Mouse (Mus musculus): ENCODE results near the gene Glo1.
"Not testable (repeated sequence)": the region's sequence is repeated elsewhere in the genome, so short reads cannot be mapped to it uniquely, and the experiment has no call there.

Glo1 gene

DNA sequence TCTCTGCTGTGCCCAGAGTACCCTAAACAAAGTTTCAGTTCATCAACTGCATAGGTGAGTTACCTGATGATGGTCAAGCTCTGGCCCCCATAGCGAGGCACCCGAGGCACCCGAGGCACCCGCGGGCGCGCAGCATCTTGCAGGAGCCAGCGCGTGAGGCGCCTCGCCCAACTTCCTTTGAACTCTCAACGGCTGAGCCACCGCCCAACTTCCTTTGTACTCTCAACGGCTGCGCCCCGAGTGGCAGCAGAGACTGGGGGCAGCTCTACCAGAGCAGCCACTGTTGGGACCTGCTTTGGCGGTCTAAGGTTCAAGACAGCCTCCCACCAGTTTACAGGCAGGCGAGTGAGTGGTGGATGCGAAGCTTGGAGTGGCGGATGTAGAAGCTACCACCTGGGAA, at the start of gene Glo1:
Gene Glo1 (minus strand): TSS at position 153 of the 400 bp plus-strand sequence.
- DNase-seq (ENCODE audit: low read depth, low spot score), result not testable (repeated sequence)

DNA sequence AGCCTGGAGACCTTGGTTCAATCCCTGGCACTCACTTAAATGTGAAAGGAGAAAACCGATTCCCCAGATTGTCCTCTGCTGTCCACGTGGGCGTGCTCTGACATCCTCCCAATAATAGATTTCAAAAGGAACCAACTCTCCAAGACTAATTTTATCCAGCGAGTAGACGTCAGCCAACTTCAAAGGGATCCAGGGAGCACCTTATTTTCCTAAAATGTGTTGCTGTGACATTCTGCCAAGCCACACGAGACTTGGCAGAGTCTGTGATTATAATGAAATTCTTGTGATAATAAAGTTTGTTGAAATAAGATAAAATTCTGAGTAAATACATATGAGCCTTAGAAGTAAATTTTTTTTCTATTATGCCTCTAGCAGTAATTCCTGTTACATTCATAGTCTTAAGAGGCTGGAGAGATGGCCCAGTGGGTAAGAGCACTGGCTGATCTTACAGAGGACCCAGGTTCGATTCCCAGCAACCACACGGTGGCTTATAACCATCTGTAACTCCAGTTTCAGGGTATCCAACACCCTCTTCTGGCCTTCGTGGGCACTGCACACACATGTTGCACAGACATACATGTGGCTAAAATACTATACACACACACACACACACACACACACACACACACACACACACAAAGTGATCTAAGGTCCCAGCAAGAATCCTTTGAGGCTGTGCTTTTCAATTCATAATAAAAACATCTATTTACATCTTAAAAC, 48.5 kb upstream of the Glo1 start:
- no peak for DNase-seq (ENCODE audit: low read depth, low spot score)

DNA sequence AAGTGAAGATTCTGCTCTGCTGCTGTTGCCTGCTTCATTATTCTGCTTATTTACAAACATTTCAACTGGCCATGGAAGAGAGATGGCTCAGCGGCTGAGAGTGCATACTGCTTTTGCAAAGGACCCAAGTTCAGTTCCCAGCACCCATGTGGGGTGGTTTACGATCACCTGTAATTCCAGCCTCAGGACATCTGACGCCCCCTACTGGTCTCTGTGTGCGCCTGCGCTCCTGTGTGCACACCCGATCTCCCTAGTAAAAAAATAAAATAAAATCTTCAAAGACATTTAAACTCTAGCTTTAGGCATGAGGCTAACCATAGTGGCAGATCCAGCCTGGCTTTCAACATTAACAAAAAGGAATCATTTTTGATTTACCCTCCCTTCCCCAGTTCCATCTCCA, 46.4 kb upstream of the Glo1 start:
- no peak for DNase-seq (ENCODE audit: low read depth, low spot score)

DNA sequence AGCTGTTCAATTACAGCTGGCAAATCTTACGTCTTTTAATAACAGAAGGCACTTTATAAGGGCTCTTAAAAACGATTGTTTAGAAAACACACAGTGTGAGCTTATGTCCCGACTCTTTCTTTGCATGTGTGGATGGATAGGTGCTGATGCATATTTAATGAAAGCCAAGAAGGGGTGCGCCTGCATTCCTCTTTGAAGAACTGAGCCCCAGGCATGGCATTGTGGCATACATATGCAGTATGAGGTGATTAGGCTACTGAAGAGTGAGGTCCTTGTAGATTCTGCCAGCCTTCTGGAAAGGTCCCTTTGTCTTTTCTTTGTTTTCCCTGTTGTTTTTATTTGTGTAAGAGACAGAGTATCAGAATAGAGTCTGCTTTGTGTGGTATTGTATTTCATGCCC, 45.9 kb upstream of the Glo1 start:
- no peak for DNase-seq (ENCODE audit: low read depth, low spot score)

DNA sequence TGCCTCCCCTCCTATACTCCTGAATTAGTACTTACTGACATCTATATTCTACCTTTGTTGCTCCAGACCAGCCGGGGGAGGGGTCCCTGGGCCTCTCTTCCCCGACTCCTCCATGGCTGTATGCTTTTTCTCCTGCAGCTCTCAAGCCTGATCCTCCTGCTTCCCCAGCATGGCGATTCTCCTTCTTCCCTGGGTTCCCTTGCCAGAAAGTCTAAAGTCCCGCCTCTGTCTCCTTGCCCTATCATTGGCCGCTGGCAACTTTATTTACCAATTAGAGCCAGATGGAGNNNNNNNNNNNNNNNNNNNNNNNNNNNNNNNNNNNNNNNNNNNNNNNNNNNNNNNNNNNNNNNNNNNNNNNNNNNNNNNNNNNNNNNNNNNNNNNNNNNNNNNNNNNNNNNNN, 38.2 kb upstream of the Glo1 start:
- no peak for DNase-seq (ENCODE audit: low read depth, low spot score)

DNA sequence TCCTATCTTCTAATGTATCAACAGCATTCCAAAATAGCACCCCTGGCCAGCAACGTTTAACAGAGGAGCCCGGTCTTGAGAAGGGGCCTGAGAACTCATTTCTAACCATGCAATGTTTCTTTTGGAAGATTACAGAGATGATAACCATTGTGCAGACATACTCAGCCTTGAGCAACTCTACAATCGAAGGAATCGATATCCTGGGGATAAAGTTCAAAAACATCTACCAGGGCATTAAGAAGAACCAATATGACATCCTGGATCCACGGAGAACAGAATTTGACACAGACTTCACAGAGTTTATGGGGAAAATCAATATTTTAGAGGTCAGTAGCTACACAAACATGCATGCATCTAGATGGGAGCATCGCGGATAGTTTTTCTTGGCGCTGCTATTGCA, 36.5 kb upstream of the Glo1 start:
- no peak for DNase-seq (ENCODE audit: low read depth, low spot score)

DNA sequence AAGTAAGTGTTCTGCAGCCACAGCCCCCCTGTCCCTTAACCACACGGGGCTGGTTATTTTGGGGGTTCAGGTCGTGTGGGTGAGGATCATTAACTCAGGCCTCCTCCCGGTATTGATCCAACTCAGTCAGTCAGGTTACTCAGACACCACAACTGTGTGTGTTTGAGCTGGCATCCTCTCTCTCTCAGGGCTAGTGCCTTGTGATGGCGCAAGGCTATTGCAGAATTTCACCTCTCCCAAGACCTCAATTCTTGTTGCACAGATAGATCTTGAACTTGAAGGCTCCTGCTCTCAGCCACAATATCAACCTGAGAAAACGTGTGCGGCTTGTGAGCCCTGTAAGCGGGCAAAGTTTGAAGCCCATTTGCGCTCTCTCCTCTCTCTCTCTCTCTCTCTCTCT, 35.5 kb upstream of the Glo1 start:
- no peak for DNase-seq (ENCODE audit: low read depth, low spot score)

DNA sequence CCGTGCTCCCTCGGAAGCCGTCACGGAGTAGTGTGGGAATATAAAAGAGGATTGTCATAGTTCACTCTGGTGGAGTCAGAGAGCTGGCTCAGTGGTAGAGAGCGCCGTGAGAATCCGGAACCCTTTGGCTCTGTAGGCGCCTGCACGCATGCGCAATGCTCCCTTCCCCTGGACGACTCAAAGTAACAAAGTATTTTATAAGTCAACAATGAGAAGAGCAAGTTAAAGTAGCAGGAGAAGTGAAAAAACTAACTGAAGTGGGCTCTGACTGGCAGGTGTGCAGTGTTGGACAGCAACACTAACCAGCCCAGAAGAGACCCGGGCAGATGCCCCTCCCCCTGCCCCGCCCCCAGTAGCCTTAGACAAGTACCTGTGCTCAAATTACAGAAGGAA, 31.5 kb upstream of the Glo1 start:
- DNase-seq (ENCODE audit: low read depth, low spot score), result peak; percentile 45

DNA sequence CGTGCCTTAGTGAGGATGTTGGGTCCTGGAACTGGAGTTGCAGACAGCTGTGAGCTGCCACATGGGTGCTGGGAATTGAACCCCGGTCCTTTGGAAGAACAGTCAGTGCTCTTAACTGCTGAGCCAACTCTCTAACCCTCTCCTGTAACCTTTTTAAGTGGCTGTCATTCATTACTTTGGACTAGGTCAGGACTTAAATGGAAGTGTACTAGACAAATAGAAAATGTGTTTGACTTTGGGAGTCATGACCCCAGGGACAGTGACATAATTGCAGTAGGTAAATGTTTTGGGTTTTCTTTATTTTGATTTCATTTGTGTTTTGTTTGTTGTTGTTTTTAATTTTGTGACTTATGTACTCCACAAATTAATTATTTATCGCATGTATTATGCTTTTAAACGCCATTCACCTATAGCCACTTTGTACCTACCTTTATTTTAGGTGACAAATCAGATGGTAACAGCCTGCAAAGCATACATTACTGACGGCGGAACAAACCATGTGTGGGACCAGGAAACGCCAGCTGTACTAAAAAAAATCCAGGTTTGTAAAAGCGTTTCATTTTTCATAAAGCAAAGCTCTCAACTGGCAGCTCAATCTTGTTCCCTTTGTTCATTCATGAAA, 31.0 kb upstream of the Glo1 start:
- no peak for DNase-seq (ENCODE audit: low read depth, low spot score)

DNA sequence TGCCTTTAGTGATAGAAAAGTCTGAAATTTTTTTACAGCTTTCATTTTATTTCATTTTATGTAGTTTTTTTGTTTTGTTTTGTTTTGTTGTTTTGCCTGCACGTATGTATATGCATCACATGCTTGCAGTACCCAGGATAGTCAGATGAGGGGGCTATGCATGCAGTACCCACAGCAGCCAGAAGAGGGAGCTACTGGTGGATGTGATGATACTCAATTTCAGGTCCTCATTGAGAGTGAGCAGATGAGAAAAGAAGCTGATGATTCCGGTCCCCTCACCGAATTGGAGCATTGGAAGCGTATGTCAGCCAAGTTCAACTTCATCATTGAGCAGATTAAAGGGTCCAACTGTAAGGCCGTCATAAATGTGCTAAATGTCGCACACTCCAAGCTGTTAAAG, 26.3 kb upstream of the Glo1 start:
- DNase-seq (ENCODE audit: low read depth, low spot score), result peak; percentile 18

DNA sequence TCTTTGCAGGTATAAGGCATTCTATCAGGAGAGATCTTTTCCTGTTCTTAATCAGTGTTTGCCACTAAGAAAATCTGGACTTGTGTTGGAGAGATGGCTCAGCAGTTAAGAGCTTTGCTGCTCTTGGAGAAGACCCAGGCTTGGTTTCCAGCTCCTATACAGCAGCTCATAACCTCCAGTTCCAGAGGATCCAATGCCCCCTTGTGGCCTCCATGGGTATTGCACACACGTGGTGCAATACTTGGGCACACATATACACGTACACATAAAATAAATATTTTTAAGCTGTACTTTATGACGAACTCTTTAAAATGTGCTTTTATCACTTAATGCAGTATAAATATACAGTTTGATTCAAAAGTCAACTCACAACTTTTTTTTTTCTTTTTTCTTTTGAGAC, 22.1 kb upstream of the Glo1 start:
- peak; percentile 22 for DNase-seq (ENCODE audit: low read depth, low spot score)

DNA sequence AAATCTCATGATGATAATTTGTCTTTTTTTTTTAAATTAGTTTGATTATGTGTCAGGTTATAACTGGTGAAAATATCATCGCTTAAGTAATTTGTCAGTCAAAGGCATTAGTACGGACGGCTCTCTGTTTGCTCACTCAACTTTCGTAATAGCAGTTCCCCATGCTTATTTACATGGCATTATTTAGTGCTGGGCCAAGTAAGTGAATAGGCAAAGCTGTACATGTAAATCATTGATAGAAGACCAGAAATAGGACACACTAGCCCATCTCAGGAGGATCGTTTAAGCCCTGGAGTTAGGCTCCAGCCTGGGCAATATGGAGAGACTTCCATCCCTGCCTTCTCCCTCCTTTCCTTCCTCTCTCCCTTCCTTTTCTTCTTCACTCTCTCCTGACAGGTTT, 14.2 kb upstream of the Glo1 start:
- no peak for DNase-seq (ENCODE audit: low read depth, low spot score)

DNA sequence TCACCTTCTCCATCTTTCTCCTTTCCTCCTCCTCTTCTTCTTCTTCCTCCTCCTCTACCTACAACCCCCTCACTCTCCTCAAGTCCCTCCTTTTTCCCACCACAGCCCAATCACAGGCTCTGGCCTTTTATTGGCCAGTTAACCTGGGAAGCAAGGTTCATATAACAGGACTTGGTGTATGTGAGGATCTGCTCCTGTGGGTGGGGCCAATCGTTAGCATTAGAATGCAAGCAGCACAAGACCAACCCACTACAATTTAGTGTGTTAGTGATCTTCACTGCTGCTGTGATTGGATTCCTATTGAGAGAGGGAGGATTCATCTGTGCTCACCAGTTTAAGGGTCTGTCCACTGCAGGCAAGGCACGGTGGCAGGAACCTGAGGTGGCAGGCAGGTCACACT, 12.3 kb upstream of the Glo1 start:
- no peak for DNase-seq (ENCODE audit: low read depth, low spot score)

DNA sequence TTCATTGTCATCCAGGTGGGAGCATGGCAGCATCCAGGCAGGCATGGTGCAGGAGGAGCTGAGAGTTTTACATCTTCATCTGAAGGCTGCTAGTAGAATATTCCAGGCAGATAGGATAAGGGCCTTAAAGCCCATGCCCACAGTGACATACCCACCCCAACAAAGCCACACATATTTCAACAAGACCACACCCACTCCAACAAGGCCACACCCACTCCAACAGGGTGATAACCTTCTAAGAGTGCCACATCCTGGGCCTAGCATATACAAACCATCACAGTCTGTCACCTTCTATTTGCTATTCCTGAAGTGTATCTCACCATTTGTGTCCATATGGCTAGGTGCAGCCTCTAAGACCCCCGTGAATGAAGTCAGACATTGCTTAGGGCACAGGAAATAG, 11.0 kb upstream of the Glo1 start:
- DNase-seq (ENCODE audit: low read depth, low spot score), result no peak

DNA sequence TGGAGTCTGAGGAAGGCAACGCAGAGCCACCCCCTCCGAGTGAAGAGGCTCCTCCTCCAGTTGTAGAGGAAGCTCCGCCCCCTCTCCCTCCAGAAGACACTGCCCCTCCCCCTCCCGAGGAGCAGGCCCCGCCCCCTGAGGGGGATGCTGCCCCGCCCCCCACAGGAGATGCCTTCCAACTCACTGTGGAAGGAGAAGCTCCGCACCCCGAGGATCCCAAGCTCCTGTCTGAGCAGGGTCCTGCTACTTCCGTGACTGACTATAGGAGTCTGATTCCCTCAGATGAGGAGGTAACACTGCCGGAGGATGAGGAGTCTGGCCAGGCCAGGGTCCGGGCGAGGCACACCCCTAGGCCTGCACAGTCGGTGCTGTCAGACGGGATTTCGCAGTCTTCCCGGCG, 8.7 kb upstream of the Glo1 start:
- DNase-seq (ENCODE audit: low read depth, low spot score), result no peak

DNA sequence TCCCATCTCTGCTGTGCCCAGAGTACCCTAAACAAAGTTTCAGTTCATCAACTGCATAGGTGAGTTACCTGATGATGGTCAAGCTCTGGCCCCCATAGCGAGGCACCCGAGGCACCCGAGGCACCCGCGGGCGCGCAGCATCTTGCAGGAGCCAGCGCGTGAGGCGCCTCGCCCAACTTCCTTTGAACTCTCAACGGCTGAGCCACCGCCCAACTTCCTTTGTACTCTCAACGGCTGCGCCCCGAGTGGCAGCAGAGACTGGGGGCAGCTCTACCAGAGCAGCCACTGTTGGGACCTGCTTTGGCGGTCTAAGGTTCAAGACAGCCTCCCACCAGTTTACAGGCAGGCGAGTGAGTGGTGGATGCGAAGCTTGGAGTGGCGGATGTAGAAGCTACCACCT, 2.5 kb downstream of the Glo1 start, which contains the start of gene Dnah8:
Gene Dnah8 (plus strand): TSS at position 223 of the 400 bp plus-strand sequence.
- DNase-seq (ENCODE audit: low read depth, low spot score), result not testable (repeated sequence)

DNA sequence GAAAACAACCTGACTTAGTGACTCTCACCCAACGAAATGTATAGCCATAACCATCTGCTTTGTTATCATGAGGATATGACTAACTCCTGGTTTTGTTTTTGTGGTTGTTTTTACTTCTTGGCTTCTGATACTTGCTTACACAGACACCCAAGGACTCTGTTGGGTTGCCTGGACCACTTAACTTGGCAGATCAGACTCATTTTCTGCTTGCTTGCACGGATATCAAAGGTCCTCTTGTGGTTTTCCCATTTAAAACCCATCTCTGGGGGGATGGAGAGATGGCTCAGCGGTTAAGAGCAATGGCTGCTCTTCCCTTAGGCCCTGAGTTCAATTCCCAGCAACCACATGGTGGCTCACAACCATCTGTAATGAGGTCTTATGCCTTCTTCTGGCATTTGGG, 3.5 kb downstream of the Glo1 start:
- DNase-seq (ENCODE audit: low read depth, low spot score), result peak; percentile 17

DNA sequence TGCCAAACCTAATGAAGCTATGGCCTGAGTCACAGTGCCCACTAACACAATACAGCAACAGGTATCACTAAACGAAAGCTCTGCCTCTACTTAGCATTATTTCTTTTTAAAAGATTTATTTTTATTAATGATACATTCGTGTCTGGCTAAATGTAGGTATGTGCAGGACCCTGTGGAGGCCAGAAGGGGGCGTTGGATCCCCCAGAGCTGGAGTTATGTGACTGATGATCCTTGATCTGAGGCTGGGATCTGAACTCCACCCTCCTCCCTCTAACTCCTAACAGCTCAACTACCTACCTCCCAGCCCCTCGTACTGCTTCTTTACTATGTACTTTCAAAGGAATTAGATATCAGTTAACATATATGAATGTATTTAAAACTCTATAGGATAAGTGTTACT, 5.2 kb downstream of the Glo1 start:
- no peak for DNase-seq (ENCODE audit: low read depth, low spot score)

DNA sequence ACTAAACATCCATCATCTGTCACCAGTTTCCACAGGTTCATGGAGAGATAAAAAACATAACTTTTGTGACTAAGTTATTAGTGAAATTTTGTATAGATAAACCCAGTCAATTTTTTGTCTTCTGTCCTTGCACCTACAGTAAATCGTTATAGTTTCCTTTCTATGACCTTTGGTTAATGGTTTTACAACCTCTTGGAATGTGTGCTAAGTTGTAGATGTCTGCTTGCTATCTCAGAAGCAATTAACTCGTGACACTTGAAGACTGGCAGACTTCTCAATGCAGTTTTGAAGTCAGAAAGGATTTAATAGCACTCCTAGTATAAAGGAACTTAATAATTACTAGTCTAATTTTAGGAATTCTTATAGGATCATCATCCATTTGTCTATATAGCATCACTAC, 6.1 kb downstream of the Glo1 start:
- no peak for DNase-seq (ENCODE audit: low read depth, low spot score)

DNA sequence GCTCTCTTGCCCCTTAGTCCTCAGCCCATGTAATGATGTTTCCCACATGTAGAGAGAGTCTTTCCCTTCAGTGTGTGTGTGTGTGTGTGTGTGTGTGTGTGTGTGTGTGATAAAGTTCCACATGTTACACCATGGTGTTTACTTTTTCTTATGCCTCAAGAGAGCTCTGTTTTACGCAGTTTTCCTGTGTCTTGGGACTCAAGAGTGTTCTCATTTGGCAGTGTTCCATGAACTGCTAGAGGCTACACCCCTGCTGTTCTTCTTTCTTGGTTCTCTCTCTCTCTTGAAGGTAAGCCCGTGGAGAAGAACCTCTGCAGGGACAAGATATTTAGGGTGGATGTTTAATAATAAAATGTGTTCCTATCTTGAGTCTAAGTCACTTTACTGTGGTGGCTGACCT, 7.5 kb downstream of the Glo1 start:
- DNase-seq (ENCODE audit: low read depth, low spot score), result no peak

DNA sequence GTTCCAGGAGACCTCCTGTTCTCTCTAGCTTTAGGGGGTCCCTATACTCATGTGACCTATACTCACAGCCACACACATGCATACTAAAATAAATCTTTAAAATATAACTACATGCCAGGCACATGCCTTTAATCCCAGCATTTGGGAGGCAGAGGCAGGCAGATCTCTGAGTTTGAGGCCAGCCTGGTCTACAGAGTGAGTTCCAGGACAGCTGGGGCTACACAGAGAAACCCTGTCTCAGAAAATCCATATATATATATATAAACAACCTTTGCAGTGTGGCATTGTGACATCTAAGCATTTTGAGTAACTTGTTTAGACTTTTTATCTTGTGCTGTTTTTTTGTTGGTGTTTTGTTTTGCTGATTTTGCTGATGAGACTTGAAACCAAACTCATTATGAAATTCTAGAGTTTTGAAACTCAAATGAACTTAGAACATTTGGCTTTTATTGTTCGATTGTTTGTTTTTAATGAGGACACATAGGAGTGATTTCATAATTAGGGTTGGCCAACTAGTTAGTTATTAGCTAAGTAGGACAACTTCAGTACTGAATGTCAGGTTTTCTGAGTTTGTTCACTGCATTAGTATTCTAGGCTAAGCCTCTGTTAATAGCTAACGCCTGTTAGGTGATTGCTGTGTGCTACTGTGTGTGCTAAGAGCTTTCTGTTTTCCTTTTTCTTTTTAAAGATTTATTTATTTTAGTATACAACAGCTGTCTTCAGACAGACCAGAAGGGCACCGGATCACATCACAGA, 8.4 kb downstream of the Glo1 start:
- no peak for DNase-seq (ENCODE audit: low read depth, low spot score)

DNA sequence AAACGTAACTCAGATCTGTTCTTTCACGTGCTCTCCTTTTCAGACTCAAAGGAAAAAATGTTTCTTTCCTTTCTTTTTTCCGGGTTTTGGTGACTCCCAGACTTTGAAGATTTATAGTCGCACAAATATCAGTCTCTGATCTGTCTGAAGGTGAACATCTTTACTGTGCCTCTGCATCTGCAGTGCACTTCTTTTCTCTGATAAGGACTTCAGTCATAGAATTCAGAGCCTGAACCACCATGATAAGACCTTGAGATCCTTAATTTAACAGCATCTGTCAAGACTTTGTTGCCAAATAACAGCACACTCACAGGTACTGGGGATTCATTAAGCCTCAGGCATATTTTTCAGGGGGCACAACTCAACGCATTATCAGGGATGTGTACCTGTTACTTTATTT, 10.5 kb downstream of the Glo1 start:
- DNase-seq (ENCODE audit: low read depth, low spot score), result no peak

DNA sequence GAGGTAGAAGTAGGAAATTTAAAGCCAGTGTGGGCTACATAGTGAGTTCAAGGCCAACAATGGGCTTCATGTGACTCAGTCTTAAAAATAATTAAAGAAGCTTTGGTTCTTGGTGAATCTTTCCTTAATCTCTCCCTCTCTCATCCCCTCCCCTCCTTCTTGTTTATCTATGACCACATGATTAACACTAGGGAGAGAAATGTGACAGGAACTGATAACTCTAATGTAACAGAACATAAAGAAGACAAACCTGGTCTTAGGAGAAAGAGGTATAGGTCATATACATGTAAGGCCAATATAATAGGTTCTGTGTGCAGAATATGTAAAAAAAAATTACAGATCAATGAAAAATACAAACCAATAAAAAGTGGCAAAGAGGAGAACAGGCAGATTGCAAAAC, 13.3 kb downstream of the Glo1 start:
- DNase-seq (ENCODE audit: low read depth, low spot score), result no peak

All from CD4-positive helper T cell, adult 2 months (primary cell).